Mouse (Mus musculus) forebrain, embryonic 11.5 days (tissue): ENCODE measurements at regions not wholly inside any gene's neighbourhood (a gene's known extent, or its start where the extent isn't known, plus 50 kb on each side); places are given as distances from the start of the nearest gene placed in this dataset.
A peak's percentile ranks its signal among the peaks of the same experiment; 100 is the strongest.

Experiments used
- ATAC-seq: fragments of 200-750 bp; cut with Nextera tagmentation; replicated peaks from 2 replicates; pipeline ENCODE4 v1.8.0; 2017; ENCODE audit warnings: moderate TSS enrichment; ENCODE audit not compliant: low FRiP score
- DNase-seq: peaks from one replicate; pipeline ENCODE4 v3.0.0-alpha.2; 2017; ENCODE audit warnings: low spot score
- H3K27ac ChIP-seq: fragments of 300-500 bp; sonication (generic); 2 replicates; pipeline ENCODE4 v1.5.1; 2014; ENCODE audit warnings: low read depth, low read length
- H3K27me3 ChIP-seq: fragments of 300-500 bp; sonication (generic); 2 replicates; pipeline ENCODE4 v1.6.1; 2014; ENCODE audit warnings: mild to moderate bottlenecking, low read length, mixed read lengths; ENCODE audit not compliant: control insufficient read depth, insufficient read depth
- H3K36me3 ChIP-seq: fragments of 300-500 bp; sonication (generic); 2 replicates; pipeline ENCODE4 v1.6.1; 2014; ENCODE audit warnings: mild to moderate bottlenecking, low read length, moderate library complexity, mixed read lengths; ENCODE audit not compliant: control insufficient read depth, insufficient read depth
- H3K4me1 ChIP-seq: fragments of 300-500 bp; sonication (generic); replicated peaks from 2 replicates; pipeline ENCODE4 v1.6.1; 2014; ENCODE audit warnings: low read length, mixed read lengths; ENCODE audit not compliant: control insufficient read depth, insufficient read depth
- H3K4me2 ChIP-seq: fragments of 300-500 bp; sonication (generic); 2 replicates; pipeline ENCODE4 v1.6.1; 2014; ENCODE audit warnings: low read depth, mild to moderate bottlenecking, low read length, moderate library complexity, mixed read lengths; ENCODE audit not compliant: severe bottlenecking
- H3K4me3 ChIP-seq: fragments of 300-500 bp; sonication (generic); 2 replicates; pipeline ENCODE4 v1.5.1; 2014; ENCODE audit warnings: low read depth, low read length
- H3K9ac ChIP-seq: fragments of 300-500 bp; sonication (generic); 2 replicates; pipeline ENCODE4 v1.6.1; 2014; ENCODE audit warnings: low read length
- H3K9me3 ChIP-seq: fragments of 300-500 bp; sonication (generic); 2 replicates; pipeline ENCODE4 v1.6.1; 2016; ENCODE audit warnings: low read length, mixed read lengths; ENCODE audit not compliant: control insufficient read depth
- WGBS: fragments of 180-500 bp; shearing (Covaris S2); extraction: QIAGEN DNeasy Blood & Tissue Kit; methylation state at CpG from one replicate; pipeline ENCODE4 v1.1.7; 2014; 5-methylcytosine and 5-hydroxymethylcytosine counted together

GRCm38 (mm10) chr15:72220786-72221185, 1613.6 kb upstream of the Gm6569 start:
- WGBS, result 86% methylated on average over 6 of the region's 6 CpGs
- Histone ChIP-seq H3K9me3 (no peaks in the 10 kb centered on the region), H3K27me3 (no peaks in the 10 kb centered on the region), H3K4me3 (no peak overlapping the region), H3K36me3 (no peaks in the 10 kb centered on the region), H3K4me2 (no peak overlapping the region), H3K27ac (no peak overlapping the region), H3K9ac (no peak overlapping the region), H3K4me1 (no peaks in the 10 kb centered on the region)
- DNase-seq (no peak), ATAC-seq (no peak)

- no peaks in the 10 kb centered on the region for H3K27me3 ChIP-seq
- no peak overlapping the region for H3K4me2 ChIP-seq
- no peak overlapping the region for H3K4me3 ChIP-seq
- ATAC-seq (no peak), DNase-seq (no peak)
- no peak overlapping the region for H3K27ac ChIP-seq
- H3K9ac ChIP-seq, result no peak overlapping the region
- 68% methylated on average over 2 of the region's 2 CpGs for WGBS
- no peaks in the 10 kb centered on the region for H3K36me3 ChIP-seq
- H3K4me1 ChIP-seq, result no peaks in the 10 kb centered on the region
- no peaks in the 10 kb centered on the region for H3K9me3 ChIP-seq
Measured at GRCm38 (mm10) chr15:72232355-72232754, 1602.0 kb upstream of the Gm6569 start.

- H3K27me3 ChIP-seq, result no peaks in the 10 kb centered on the region
- H3K9ac ChIP-seq, result no peak overlapping the region
- H3K36me3 ChIP-seq, result no peaks in the 10 kb centered on the region
- no peak overlapping the region for H3K27ac ChIP-seq
- WGBS, result 82% methylated on average over 3 of the region's 3 CpGs
- H3K9me3 ChIP-seq, result no peaks in the 10 kb centered on the region; the same call in 1 of the 2 replicates
- DNase-seq (no peak), ATAC-seq (no peak)
- H3K4me1 ChIP-seq, result no peaks in the 10 kb centered on the region
- H3K4me2 ChIP-seq, result no peak overlapping the region
- H3K4me3 ChIP-seq, result no peak overlapping the region
Measured at GRCm38 (mm10) chr15:72264619-72265018, 1569.7 kb upstream of the Gm6569 start.

GRCm38 (mm10) chr15:72283846-72284245, 1550.5 kb upstream of the Gm6569 start:
- no peaks in the 10 kb centered on the region for H3K27me3 ChIP-seq
- no peak overlapping the region for H3K4me2 ChIP-seq
- no peak overlapping the region for H3K4me3 ChIP-seq
- H3K27ac ChIP-seq, result no peak overlapping the region
- DNase-seq, result no peak
- no peak overlapping the region for H3K9ac ChIP-seq
- H3K4me1 ChIP-seq, result no peaks in the 10 kb centered on the region; the same call in 1 of the 2 replicates
- WGBS, result 43% methylated on average over 1 of the region's 1 CpGs
- no peak for ATAC-seq
- no peaks in the 10 kb centered on the region for H3K36me3 ChIP-seq
- no peaks in the 10 kb centered on the region for H3K9me3 ChIP-seq

- Histone ChIP-seq H3K4me3 (no peak overlapping the region), H3K4me2 (no peak overlapping the region), H3K36me3 (no peaks in the 10 kb centered on the region), H3K9ac (no peak overlapping the region), H3K4me1 (no peaks in the 10 kb centered on the region), H3K9me3 (no peaks in the 10 kb centered on the region), H3K27ac (no peak overlapping the region), H3K27me3 (no peaks in the 10 kb centered on the region)
- 50% methylated on average over 2 of the region's 2 CpGs for WGBS
- ATAC-seq, result peak; percentile 15; the same call in 1 of the 2 replicates
- DNase-seq, result no peak
Measured at GRCm38 (mm10) chr15:72296648-72297047, 1537.7 kb upstream of the Gm6569 start.

- no peak overlapping the region for H3K27ac ChIP-seq
- no peak overlapping the region for H3K4me2 ChIP-seq
- H3K36me3 ChIP-seq, result no peaks in the 10 kb centered on the region
- no peak for DNase-seq
- no peak for ATAC-seq
- H3K9me3 ChIP-seq, result no peaks in the 10 kb centered on the region
- no peaks in the 10 kb centered on the region for H3K4me1 ChIP-seq
- no peak overlapping the region for H3K9ac ChIP-seq
- H3K27me3 ChIP-seq, result no peaks in the 10 kb centered on the region
- H3K4me3 ChIP-seq, result no peak overlapping the region
- 86% methylated on average over 5 of the region's 5 CpGs for WGBS
Measured at GRCm38 (mm10) chr15:72312417-72312816, 1521.9 kb upstream of the Gm6569 start.

GRCm38 (mm10) chr15:72321528-72321927, 1512.8 kb upstream of the Gm6569 start:
- H3K27me3 ChIP-seq, result no peaks in the 10 kb centered on the region
- H3K9me3 ChIP-seq, result no peaks in the 10 kb centered on the region
- H3K27ac ChIP-seq, result no peak overlapping the region
- no peak overlapping the region for H3K9ac ChIP-seq
- no peak overlapping the region for H3K4me2 ChIP-seq
- no peak for DNase-seq
- H3K36me3 ChIP-seq, result no peaks in the 10 kb centered on the region
- 95% methylated on average over 5 of the region's 5 CpGs for whole genome bisulfite sequencing
- H3K4me3 ChIP-seq, result no peak overlapping the region
- no peak for ATAC-seq
- no peaks in the 10 kb centered on the region for H3K4me1 ChIP-seq

- Histone ChIP-seq H3K4me2 (no peak overlapping the region), H3K9ac (no peak overlapping the region), H3K27ac (no peak overlapping the region), H3K36me3 (no peaks in the 10 kb centered on the region), H3K27me3 (no peaks in the 10 kb centered on the region), H3K4me3 (no peak overlapping the region), H3K9me3 (no peaks in the 10 kb centered on the region), H3K4me1 (no peaks in the 10 kb centered on the region)
- DNase-seq (no peak), ATAC-seq (no peak)
- WGBS, result 90% methylated on average over 3 of the region's 3 CpGs
Measured at GRCm38 (mm10) chr15:72322127-72322526, 1512.2 kb upstream of the Gm6569 start.

- Histone ChIP-seq H3K9ac (no peak overlapping the region), H3K4me2 (no peak overlapping the region), H3K4me1 (no peaks in the 10 kb centered on the region), H3K4me3 (no peak overlapping the region), H3K9me3 (no peaks in the 10 kb centered on the region), H3K27me3 (no peaks in the 10 kb centered on the region), H3K27ac (no peak overlapping the region), H3K36me3 (no peaks in the 10 kb centered on the region)
- 86% methylated on average over 7 of the region's 7 CpGs for WGBS
- DNase-seq (no peak), ATAC-seq (no peak)
Measured at GRCm38 (mm10) chr15:72323158-72323557, 1511.2 kb upstream of the Gm6569 start.
